Mouse (Mus musculus): ENCODE data around the gene Rsph1. TPM values are rescaled to one million over a fixed set of nuclear protein-coding genes. Genes with fewer than 3 reads are reported as not detected.

Gene Rsph1
- polyA plus RNA-seq, 1 experiment from 2014 or later, result 0.88 TPM

DNA sequence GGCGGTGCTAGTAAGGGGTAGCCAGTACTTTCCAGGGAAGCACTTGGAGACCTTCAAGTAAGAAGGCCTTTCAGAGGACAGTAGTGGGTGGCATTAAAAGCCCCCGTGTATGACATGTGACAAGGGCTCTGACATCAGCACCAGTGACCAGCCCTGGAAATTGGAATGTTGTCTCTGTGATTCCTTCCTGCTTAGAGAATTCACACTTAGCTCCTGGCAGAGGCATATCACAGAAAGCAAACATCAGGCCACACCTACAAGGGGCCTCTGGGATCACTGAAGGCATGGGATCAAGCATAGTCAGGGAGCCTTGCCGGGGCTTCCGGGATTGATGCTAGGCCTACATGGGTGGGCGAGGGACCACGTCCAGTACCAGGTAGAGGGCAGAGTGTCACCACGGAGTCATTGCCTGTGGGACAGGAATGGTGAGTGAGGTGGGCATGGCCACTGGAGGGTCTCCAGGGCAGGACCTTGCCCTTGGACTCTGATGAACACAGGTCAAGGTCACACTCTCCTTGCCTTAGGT, 31.2 kb upstream of the Rsph1 start:
- 83% methylated on average over 7 of the region's 7 CpGs for WGBS

DNA sequence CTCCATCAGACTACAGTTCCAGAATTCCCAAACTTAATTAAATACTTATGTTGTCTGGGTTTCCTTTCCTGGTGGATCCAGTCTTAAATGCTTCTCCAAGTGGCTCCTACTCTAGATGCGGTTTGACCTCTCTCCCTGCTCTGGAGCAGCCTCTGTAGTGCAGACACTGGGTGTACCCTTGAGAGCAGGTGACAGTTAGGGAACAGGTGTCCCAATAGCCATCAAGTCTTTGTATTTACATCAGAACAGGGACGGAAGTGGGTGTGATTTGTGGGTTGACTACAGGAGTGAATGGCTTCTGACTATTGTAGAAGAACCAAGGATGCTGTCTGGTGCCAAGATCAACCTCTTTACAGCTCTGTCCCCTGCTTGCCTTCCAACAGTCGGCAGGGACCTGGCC, 30.6 kb upstream of the Rsph1 start:
- DNase-seq (ENCODE audit: low spot score) (no peak), ATAC-seq (replicated peaks; ENCODE audit: low FRiP score) (no peak)
- Histone ChIP-seq H3K4me3 (ENCODE audit: low read depth, low read length) (no peak overlapping the region), H3K9ac (ENCODE audit: low read depth, low read length) (no peak overlapping the region), H3K36me3 (ENCODE audit: control insufficient read depth, insufficient read depth, low read length) (no peaks in the 10 kb centered on the region), H3K4me1 (replicated peaks; ENCODE audit: control insufficient read depth, insufficient read depth, low read length) (peaks cover 19% of the 10 kb centered on the region), H3K27ac (ENCODE audit: low read depth, low read length) (no peak overlapping the region), H3K27me3 (replicated peaks; ENCODE audit: control insufficient read depth, insufficient read depth, low read length) (no peaks in the 10 kb centered on the region), H3K4me2 (no peak overlapping the region), H3K9me3 (ENCODE audit: control insufficient read depth, low read length) (no peaks in the 10 kb centered on the region)
- 88% methylated on average over 3 of the region's 3 CpGs for WGBS

More for the DNA sequence above, 31.2 kb upstream of the Rsph1 start:
- Histone ChIP-seq H3K4me1 (replicated peaks; ENCODE audit: control insufficient read depth, insufficient read depth, low read length) (peaks cover 19% of the 10 kb centered on the region), H3K27ac (ENCODE audit: low read depth, low read length) (no peak overlapping the region), H3K4me3 (ENCODE audit: low read depth, low read length) (no peak overlapping the region), H3K4me2 (no peak overlapping the region), H3K9ac (ENCODE audit: low read depth, low read length) (no peak overlapping the region), H3K9me3 (ENCODE audit: control insufficient read depth, low read length) (no peaks in the 10 kb centered on the region), H3K36me3 (ENCODE audit: control insufficient read depth, insufficient read depth, low read length) (no peaks in the 10 kb centered on the region), H3K27me3 (replicated peaks; ENCODE audit: control insufficient read depth, insufficient read depth, low read length) (no peaks in the 10 kb centered on the region)
- no peak for DNase-seq (ENCODE audit: low spot score)
- ATAC-seq (replicated peaks; ENCODE audit: low FRiP score), result no peak

- peak overlapping the region; percentile 53 for H3K4me2 ChIP-seq
- H3K27me3 ChIP-seq (replicated peaks; ENCODE audit: control insufficient read depth, insufficient read depth, low read length), result no peaks in the 10 kb centered on the region
- no peak overlapping the region for H3K4me3 ChIP-seq (ENCODE audit: low read depth, low read length)
- no peaks in the 10 kb centered on the region for H3K36me3 ChIP-seq (ENCODE audit: control insufficient read depth, insufficient read depth, low read length)
- no peak overlapping the region for H3K9ac ChIP-seq (ENCODE audit: low read depth, low read length)
- peaks cover 19% of the 10 kb centered on the region for H3K4me1 ChIP-seq (replicated peaks; ENCODE audit: control insufficient read depth, insufficient read depth, low read length)
- 40% methylated on average over 5 of the region's 5 CpGs for WGBS
- H3K9me3 ChIP-seq (ENCODE audit: control insufficient read depth, low read length), result no peaks in the 10 kb centered on the region
- DNase-seq (ENCODE audit: low spot score), result no peak
- H3K27ac ChIP-seq (ENCODE audit: low read depth, low read length), result no peak overlapping the region
- peak; percentile 24; the same call in 1 of the 2 replicates for ATAC-seq (replicated peaks; ENCODE audit: low FRiP score)
Observed at GRCm38 (mm10) chr17:31305776-31306120, 28.6 kb upstream of the Rsph1 start.

DNA sequence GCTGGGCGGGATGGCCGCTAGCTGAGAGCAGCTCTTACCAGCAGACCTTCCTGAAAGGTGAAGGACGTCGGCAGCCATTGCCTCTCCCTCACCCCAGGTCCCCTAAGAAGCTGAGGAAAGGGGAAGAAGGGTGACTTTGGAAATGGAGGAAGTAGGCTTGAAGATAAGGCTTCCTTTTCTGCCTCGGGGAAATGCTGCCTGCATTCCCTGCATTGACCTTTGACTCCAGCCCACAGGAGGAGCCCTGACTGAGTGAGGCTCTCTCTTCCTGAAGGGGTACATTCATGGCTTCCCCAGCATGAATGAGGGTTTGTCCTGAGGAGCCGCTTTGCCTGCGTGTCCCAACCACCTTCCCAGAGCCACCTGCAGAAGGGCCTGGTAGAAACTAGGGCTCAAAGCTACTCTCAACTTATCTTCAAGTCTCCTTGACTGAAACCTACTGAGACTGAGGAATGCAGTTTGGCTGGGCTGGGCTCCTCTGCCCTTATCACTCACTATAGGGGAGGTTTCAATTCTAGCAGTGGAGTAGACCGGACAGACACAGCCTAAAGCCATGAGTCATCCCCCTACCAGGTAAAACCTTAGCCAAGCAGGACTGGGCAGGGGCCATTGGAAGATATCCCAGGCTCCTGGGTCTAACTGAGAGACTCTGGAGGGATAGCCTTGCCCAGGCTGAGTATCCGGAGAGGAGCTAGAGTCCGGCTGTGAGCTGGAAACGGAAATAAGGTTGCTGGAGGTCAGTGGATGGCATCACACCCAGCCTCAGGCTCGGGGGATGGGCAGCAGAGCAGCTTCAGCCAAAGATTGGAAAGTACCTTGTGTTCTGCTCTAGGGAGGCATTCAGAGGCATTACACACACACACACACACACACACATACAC, 28.0 kb upstream of the Rsph1 start:
- peak; percentile 75 for ATAC-seq (replicated peaks; ENCODE audit: low FRiP score)
- no peak overlapping the region for H3K9ac ChIP-seq (ENCODE audit: low read depth, low read length)
- no peaks in the 10 kb centered on the region for H3K27me3 ChIP-seq (replicated peaks; ENCODE audit: control insufficient read depth, insufficient read depth, low read length)
- peak overlapping the region; percentile 53 for H3K4me2 ChIP-seq
- 23% methylated on average over 12 of the region's 12 CpGs for WGBS
- peaks cover 19% of the 10 kb centered on the region for H3K4me1 ChIP-seq (replicated peaks; ENCODE audit: control insufficient read depth, insufficient read depth, low read length)
- no peak for DNase-seq (ENCODE audit: low spot score)
- H3K9me3 ChIP-seq (ENCODE audit: control insufficient read depth, low read length), result no peaks in the 10 kb centered on the region
- H3K36me3 ChIP-seq (ENCODE audit: control insufficient read depth, insufficient read depth, low read length), result no peaks in the 10 kb centered on the region
- H3K27ac ChIP-seq (ENCODE audit: low read depth, low read length), result peak overlapping the region; percentile 47
- H3K4me3 ChIP-seq (ENCODE audit: low read depth, low read length), result no peak overlapping the region

DNA sequence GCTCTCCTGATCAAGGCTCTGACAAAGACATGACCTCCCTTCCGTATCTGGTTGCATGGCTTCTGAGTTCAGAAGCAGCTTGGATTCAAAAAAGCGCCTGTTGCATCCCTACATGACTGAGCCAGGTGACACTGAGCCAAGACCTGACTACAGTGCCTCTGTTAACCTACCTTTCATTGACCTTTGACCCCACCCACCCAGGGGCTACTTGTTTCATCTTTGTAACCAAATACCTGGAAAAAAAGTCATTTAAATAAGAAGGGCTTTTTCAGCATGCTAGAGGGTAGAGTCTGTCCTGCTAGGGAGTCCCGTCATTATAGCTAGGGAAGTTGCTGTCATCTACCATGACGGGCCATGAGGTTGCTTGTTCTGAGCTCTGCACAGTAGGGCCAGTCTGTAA, 26.2 kb upstream of the Rsph1 start:
- WGBS, result 88% methylated on average over 4 of the region's 4 CpGs

DNA sequence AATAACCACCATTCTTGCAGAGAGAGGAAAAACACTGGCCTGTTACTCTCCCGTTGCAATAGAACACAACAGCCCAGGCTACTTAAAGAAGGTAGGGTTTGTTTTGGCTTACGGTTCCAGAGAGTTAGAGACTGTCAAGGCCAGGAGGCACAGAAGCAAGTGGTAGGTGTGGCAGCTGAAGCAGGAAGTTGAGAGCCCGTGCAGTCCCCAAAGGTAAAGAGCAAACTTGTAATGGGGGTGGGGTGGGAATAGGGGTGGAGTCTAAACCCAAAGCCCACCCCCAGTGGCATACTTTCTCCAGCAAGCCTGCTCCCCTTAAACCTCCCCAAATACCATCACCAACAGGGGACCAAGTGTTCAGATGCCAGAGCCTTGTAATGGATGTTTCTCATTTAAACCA, 23.6 kb upstream of the Rsph1 start:
- H3K4me1 ChIP-seq (replicated peaks; ENCODE audit: control insufficient read depth, insufficient read depth, low read length), result peaks cover 28% of the 10 kb centered on the region
- WGBS, result 58% methylated on average over 3 of the region's 3 CpGs
- no peak overlapping the region for H3K27ac ChIP-seq (ENCODE audit: low read depth, low read length)
- H3K9ac ChIP-seq (ENCODE audit: low read depth, low read length), result no peak overlapping the region
- H3K4me2 ChIP-seq, result no peak overlapping the region
- H3K36me3 ChIP-seq (ENCODE audit: control insufficient read depth, insufficient read depth, low read length), result no peaks in the 10 kb centered on the region
- ATAC-seq (replicated peaks; ENCODE audit: low FRiP score), result no peak
- H3K9me3 ChIP-seq (ENCODE audit: control insufficient read depth, low read length), result no peaks in the 10 kb centered on the region
- DNase-seq (ENCODE audit: low spot score), result no peak
- no peak overlapping the region for H3K4me3 ChIP-seq (ENCODE audit: low read depth, low read length)
- H3K27me3 ChIP-seq (replicated peaks; ENCODE audit: control insufficient read depth, insufficient read depth, low read length), result peaks cover 3% of the 10 kb centered on the region

More for the DNA sequence above, 26.2 kb upstream of the Rsph1 start:
- Histone ChIP-seq H3K4me3 (ENCODE audit: low read depth, low read length) (no peak overlapping the region), H3K9me3 (ENCODE audit: control insufficient read depth, low read length) (no peaks in the 10 kb centered on the region), H3K27ac (ENCODE audit: low read depth, low read length) (no peak overlapping the region), H3K9ac (ENCODE audit: low read depth, low read length) (no peak overlapping the region), H3K4me2 (no peak overlapping the region), H3K4me1 (replicated peaks; ENCODE audit: control insufficient read depth, insufficient read depth, low read length) (peaks cover 20% of the 10 kb centered on the region), H3K36me3 (ENCODE audit: control insufficient read depth, insufficient read depth, low read length) (no peaks in the 10 kb centered on the region), H3K27me3 (replicated peaks; ENCODE audit: control insufficient read depth, insufficient read depth, low read length) (no peaks in the 10 kb centered on the region)
- ATAC-seq (replicated peaks; ENCODE audit: low FRiP score) (no peak), DNase-seq (ENCODE audit: low spot score) (no peak)

GRCm38 (mm10) chr17:31299981-31300380, 22.8 kb upstream of the Rsph1 start:
- Histone ChIP-seq H3K9me3 (ENCODE audit: control insufficient read depth, low read length) (no peaks in the 10 kb centered on the region), H3K4me1 (replicated peaks; ENCODE audit: control insufficient read depth, insufficient read depth, low read length) (peaks cover 26% of the 10 kb centered on the region), H3K27ac (ENCODE audit: low read depth, low read length) (no peak overlapping the region), H3K9ac (ENCODE audit: low read depth, low read length) (no peak overlapping the region), H3K4me3 (ENCODE audit: low read depth, low read length) (no peak overlapping the region), H3K27me3 (replicated peaks; ENCODE audit: control insufficient read depth, insufficient read depth, low read length) (peaks cover 8% of the 10 kb centered on the region), H3K4me2 (no peak overlapping the region), H3K36me3 (ENCODE audit: control insufficient read depth, insufficient read depth, low read length) (no peaks in the 10 kb centered on the region)
- DNase-seq (ENCODE audit: low spot score), result no peak
- WGBS, result 81% methylated on average over 4 of the region's 4 CpGs
- ATAC-seq (replicated peaks; ENCODE audit: low FRiP score), result no peak

DNA sequence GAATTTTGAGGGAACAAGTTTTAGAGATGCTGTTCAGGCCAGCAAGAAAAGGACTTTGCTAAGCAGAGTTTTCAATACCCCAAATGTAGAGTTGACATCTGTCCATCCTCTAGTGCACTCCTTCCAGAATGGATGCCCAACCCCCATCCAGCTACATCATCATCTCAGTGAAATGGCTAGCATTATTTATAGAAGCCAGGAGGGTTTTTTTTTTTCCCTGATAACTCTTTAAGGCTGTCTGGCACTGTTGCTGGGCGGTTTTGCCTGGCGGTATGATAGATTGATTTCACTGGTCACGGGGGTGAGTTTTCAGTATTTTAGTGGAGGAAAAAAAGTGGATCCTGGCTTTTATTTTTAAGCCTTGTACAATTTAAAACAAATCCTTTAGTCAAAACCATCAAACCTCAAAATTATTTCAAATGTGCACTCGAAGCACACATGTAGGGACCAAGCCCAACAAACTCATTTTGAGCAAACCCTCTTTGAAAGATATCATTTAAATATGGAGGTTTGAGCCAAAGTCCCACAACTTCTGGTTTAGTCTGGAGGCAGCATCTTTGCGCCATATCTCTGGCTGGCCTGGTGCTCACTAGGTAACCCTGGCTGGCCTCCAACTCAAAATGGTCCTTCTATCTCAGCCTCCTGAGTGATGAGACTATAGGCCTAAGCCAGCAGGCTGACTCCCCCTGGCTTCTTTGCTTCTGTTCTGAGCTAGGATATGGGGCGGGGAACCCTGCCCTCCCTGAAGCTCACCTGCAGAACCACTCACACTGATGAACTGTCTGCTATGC, 21.4 kb upstream of the Rsph1 start:
- 75% methylated on average over 6 of the region's 6 CpGs for WGBS
- Histone ChIP-seq H3K9ac (ENCODE audit: low read depth, low read length) (no peak overlapping the region), H3K9me3 (ENCODE audit: control insufficient read depth, low read length) (no peaks in the 10 kb centered on the region), H3K4me3 (ENCODE audit: low read depth, low read length) (no peak overlapping the region), H3K4me1 (replicated peaks; ENCODE audit: control insufficient read depth, insufficient read depth, low read length) (peaks cover 21% of the 10 kb centered on the region), H3K36me3 (ENCODE audit: control insufficient read depth, insufficient read depth, low read length) (no peaks in the 10 kb centered on the region), H3K27ac (ENCODE audit: low read depth, low read length) (no peak overlapping the region), H3K27me3 (replicated peaks; ENCODE audit: control insufficient read depth, insufficient read depth, low read length) (peaks cover 8% of the 10 kb centered on the region), H3K4me2 (no peak overlapping the region)
- no peak for ATAC-seq (replicated peaks; ENCODE audit: low FRiP score)
- no peak for DNase-seq (ENCODE audit: low spot score)
